Mouse (Mus musculus) forebrain, embryonic 16.5 days (tissue): Measurements from ENCODE around the gene Sec14l5. TPM values are rescaled to one million over a fixed set of nuclear protein-coding genes. Genes with fewer than 3 reads are reported as not detected.
A peak's percentile ranks its signal among the peaks of the same experiment; 100 is the strongest.

ENCODE experiments used
- ATAC-seq: fragments of 200-750 bp; cut with Nextera tagmentation; 2 replicates; pipeline ENCODE4 v1.8.0; 2017; ENCODE audit warnings: mild to moderate bottlenecking, moderate library complexity
- H3K27ac ChIP-seq: fragments of 300-500 bp; sonication (generic); 2 replicates; pipeline ENCODE4 v1.5.1; 2014; ENCODE audit warnings: low read length, control low read depth
- H3K27me3 ChIP-seq: fragments of 300-500 bp; sonication (generic); replicated peaks from 2 replicates; pipeline ENCODE4 v1.6.1; 2014; ENCODE audit warnings: low read length; ENCODE audit not compliant: control insufficient read depth, insufficient read depth
- H3K36me3 ChIP-seq: fragments of 300-500 bp; sonication (generic); 2 replicates; pipeline ENCODE4 v1.6.1; 2014; ENCODE audit not compliant: control insufficient read depth, insufficient read depth
- H3K4me1 ChIP-seq: fragments of 300-500 bp; sonication (generic); replicated peaks from 2 replicates; pipeline ENCODE4 v1.6.1; 2014; ENCODE audit warnings: low read length; ENCODE audit not compliant: control insufficient read depth, insufficient read depth
- H3K4me2 ChIP-seq: fragments of 300-500 bp; sonication (generic); 2 replicates; pipeline ENCODE4 v1.6.1; 2014; ENCODE audit warnings: mild to moderate bottlenecking, low read length, control low read depth
- H3K4me3 ChIP-seq: fragments of 300-500 bp; sonication (generic); replicated peaks from 2 replicates; pipeline ENCODE4 v1.5.1; 2014; ENCODE audit warnings: mild to moderate bottlenecking, low read length, control low read depth
- H3K9ac ChIP-seq: fragments of 300-500 bp; sonication (generic); replicated peaks from 2 replicates; pipeline ENCODE4 v1.6.1; 2014; ENCODE audit warnings: low read depth, low read length, control low read depth
- H3K9me3 ChIP-seq: fragments of 300-500 bp; sonication (generic); 2 replicates; pipeline ENCODE4 v1.6.1; 2016; ENCODE audit warnings: low read length; ENCODE audit not compliant: control insufficient read depth
- WGBS: fragments of 180-500 bp; shearing (Covaris S2); extraction: QIAGEN DNeasy Blood & Tissue Kit; methylation state at CpG from one replicate; pipeline ENCODE4 v1.1.7; 2014; 5-methylcytosine and 5-hydroxymethylcytosine counted together
- polyA plus RNA-seq: library from polyadenylated mRNA; unstranded; fragments of >200 nt; fragmentation: Nextera tagmentation; extraction: Ambion mirVana; gene quantifications from 2 replicates; pipeline ENCODE4 v1.2.1, GENCODE M21; 2015

The Sec14l5 gene
- polyA plus RNA-seq, 1 experiment from 2014 or later = 0.10 TPM

DNA sequence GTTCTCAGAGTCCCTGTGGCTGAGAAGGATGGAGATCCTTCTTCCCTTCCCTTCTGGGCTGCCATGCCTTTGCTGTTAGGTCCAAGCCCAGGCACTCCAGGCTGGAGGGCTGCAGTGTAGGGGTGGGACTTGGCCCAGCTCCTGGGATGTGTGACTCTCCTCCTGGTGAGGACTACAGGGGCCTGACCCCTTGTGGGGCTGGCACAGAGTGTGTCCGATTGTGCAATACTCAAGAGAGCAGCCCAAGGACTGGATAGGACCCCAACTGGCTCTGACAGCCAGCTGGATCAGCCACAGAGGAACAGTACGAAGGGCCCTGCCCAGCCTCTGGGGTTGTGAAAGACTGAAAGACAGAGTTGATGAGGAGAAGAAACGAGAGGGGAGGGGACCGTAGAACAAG lies 16.1 kb upstream of the Sec14l5 start:
- ATAC-seq = no peak
- H3K36me3 ChIP-seq = no peaks in the 10 kb centered on the region
- H3K27me3 ChIP-seq = peaks cover 44% of the 10 kb centered on the region
- peaks cover 7% of the 10 kb centered on the region for H3K4me1 ChIP-seq
- no peak overlapping the region for H3K27ac ChIP-seq
- no peak overlapping the region for H3K9ac ChIP-seq
- H3K4me2 ChIP-seq = no peak overlapping the region
- 8% methylated on average over 4 of the region's 4 CpGs for WGBS
- no peaks in the 10 kb centered on the region for H3K9me3 ChIP-seq
- H3K4me3 ChIP-seq = no peak overlapping the region

DNA sequence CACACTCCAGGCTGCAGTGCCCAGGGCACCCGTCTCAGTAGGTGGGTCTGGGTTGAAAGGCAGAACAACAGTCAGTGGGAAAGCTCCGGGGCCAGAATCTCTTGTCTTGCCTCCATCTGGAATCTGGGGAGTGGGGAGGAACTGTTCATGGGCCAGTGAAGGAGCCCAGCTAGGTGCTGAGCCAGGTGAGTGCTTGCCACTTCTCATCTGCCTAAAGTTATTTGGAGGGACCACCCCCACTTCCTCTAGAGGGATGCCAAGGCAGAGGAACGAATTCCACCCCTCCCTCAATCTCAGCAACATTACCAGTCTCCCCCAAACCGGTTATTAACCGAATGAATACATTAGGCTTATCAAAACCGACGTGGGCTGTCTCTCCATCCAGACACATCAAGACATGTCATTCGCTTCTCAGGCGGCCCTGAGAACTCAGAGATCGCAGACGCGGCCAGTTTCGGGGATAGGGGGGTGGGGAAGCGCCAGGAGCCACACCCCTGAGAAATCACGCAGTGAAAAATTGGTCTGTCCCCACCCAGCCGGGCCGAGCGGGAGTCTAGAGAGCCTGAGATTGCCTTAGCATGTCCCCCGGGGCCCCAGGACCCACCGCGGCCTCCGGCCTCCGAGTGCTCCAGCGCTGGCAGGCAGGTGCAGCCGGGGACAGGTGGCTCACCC lies 15.5 kb upstream of the Sec14l5 start:
- no peak overlapping the region for H3K9ac ChIP-seq
- 2% methylated on average over 25 of the region's 25 CpGs for WGBS
- peaks cover 7% of the 10 kb centered on the region for H3K4me1 ChIP-seq
- peaks cover 44% of the 10 kb centered on the region for H3K27me3 ChIP-seq
- H3K9me3 ChIP-seq = no peaks in the 10 kb centered on the region
- H3K4me3 ChIP-seq = no peak overlapping the region
- ATAC-seq = no peak
- no peak overlapping the region for H3K27ac ChIP-seq
- H3K4me2 ChIP-seq = no peak overlapping the region
- H3K36me3 ChIP-seq = no peaks in the 10 kb centered on the region

DNA sequence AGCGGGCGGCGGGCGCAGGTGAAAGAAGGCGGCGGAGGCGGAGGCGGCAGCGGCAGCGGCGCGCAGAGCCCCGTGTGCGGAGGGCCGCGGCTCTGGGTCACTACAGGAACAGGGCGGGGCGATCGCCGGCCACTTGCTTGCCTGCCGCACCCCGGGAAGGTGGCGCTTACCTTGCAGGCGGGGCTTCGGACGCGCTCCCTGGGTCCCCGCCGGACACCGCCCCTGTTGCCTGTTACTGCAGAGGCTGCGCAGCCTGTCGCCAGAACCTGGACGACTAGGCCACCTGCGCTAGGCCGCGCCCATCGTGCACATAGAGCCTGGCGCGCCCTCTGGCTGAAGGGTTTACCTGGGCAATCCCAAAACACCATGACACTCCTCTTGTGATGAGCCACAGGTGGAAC lies 14.5 kb upstream of the Sec14l5 start, which contains the start of gene Ppl:
Gene Ppl, minus strand, starts transcription at position 21 of the 401 bp plus-strand sequence.
- Histone ChIP-seq H3K27ac (no peak within 1 kb of the TSS), H3K27me3 (peaks cover 44% of the 10 kb centered on the region), H3K4me2 (peak within 1 kb of the TSS; percentile 42), H3K9ac (0 out of 2 replicates have a peak within 1 kb of the TSS, but pooled peaks have one; percentile 13), H3K4me1 (peaks cover 7% of the 10 kb centered on the region), H3K9me3 (no peaks in the 10 kb centered on the region), H3K4me3 (peak within 1 kb of the TSS; percentile 33), H3K36me3 (no peaks in the 10 kb centered on the region)
- ATAC-seq = no peak
- WGBS = 1% methylated on average over 39 of the region's 39 CpGs

DNA sequence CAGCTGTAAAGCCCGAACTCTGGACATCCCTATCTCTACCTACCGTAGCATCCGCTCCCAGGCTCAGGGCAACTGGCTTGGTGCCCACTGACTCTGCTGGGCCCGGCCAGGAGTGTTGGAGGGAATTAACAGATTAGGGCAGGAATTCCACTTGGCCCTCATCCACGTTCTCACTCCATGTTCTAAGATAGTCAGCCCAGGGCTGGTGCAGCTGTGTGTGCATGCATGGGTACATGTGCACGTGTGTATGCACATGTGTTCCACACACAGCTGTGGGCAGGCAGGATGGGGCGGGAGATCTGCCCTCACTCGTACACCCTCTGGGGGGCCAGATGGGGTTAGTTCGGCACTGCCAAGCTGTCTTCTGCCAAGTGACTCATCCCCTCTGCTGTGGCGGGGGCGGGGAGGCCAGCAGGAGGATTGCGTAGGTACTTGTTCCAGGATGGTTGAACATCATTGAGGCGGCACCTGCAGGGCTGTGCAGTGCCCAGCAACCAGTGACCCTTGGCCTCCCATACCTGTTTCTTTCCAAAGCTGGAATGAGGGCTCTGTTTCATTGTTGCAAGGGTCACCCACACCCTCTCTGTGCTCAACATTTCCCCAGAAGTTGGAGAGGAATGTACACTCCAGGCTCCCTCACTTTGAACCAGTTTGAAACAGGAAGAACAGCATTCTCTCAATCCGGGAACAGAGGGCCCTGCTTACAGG lies 12.1 kb upstream of the Sec14l5 start:
- H3K4me1 ChIP-seq = peaks cover 7% of the 10 kb centered on the region
- peaks cover 38% of the 10 kb centered on the region for H3K27me3 ChIP-seq
- H3K4me3 ChIP-seq = no peak overlapping the region
- 74% methylated on average over 14 of the region's 14 CpGs for WGBS
- no peaks in the 10 kb centered on the region for H3K36me3 ChIP-seq
- H3K9me3 ChIP-seq = no peaks in the 10 kb centered on the region
- H3K9ac ChIP-seq = no peak overlapping the region
- ATAC-seq = no peak
- H3K4me2 ChIP-seq = no peak overlapping the region
- H3K27ac ChIP-seq = no peak overlapping the region

DNA sequence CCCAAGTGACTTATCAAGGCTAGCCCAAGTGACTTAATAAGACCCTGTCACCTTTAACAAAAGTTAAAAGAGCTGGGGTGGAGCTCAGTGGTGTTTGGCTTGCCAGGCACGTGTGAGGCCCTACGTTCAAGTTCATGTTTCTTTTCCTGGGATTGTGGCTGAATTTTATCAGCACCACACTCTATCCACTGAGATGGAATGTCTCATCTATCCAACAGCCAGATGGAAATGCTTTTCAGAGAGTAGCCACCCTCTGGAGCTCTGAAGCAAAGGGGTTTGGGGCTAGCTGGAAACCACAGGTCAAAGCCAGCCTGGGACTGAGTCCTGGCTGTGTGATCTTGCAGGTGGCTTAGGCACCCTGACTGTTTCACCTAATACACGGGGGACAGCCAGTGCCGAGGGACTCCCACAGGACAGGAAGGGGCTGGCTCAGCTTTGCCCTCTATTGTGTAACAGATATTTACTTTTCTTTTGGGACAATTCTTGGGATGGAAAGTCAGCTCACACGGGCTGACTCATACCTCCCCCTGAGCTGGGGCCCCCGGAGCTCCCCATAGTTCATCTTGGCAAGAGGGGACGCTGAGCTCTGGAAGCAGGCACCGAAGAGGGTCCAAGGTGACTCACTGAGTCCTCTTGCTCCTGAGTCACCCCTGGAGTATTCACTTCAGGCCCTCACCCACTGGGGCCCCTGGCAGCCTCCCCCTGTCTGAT lies 11.2 kb upstream of the Sec14l5 start:
- H3K4me1 ChIP-seq = peaks cover 7% of the 10 kb centered on the region
- H3K9me3 ChIP-seq = no peaks in the 10 kb centered on the region
- H3K27ac ChIP-seq = no peak overlapping the region
- no peak overlapping the region for H3K4me2 ChIP-seq
- peaks cover 32% of the 10 kb centered on the region for H3K27me3 ChIP-seq
- no peak overlapping the region for H3K9ac ChIP-seq
- 71% methylated on average over 8 of the region's 8 CpGs for WGBS
- no peak for ATAC-seq
- no peak overlapping the region for H3K4me3 ChIP-seq
- no peaks in the 10 kb centered on the region for H3K36me3 ChIP-seq

DNA sequence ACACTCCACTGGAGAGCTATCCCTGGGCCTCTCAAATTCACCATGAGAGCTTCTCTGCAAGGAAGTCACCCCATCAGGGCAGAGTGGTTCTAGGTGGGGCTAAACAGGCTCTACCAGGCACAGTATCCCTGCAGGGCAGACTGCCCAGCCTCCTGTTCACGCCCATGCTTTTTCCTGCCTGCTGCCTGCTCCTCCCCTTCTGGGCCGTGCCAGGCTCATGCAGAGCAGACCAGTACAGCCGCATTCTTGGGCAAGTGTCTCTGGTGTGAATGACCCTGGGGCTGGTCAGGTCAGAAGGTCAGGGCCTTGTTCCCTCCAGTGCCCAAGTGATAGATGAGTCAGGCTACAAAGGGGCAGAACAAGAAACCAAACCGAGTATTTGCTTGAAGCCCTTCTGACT lies 10.4 kb upstream of the Sec14l5 start:
- H3K9me3 ChIP-seq = no peaks in the 10 kb centered on the region
- no peak overlapping the region for H3K4me3 ChIP-seq
- no peak for ATAC-seq
- H3K4me2 ChIP-seq = no peak overlapping the region
- peaks cover 24% of the 10 kb centered on the region for H3K27me3 ChIP-seq
- H3K9ac ChIP-seq = no peak overlapping the region
- peaks cover 6% of the 10 kb centered on the region for H3K4me1 ChIP-seq
- WGBS = 41% methylated on average over 3 of the region's 4 CpGs
- H3K27ac ChIP-seq = no peak overlapping the region
- no peaks in the 10 kb centered on the region for H3K36me3 ChIP-seq

DNA sequence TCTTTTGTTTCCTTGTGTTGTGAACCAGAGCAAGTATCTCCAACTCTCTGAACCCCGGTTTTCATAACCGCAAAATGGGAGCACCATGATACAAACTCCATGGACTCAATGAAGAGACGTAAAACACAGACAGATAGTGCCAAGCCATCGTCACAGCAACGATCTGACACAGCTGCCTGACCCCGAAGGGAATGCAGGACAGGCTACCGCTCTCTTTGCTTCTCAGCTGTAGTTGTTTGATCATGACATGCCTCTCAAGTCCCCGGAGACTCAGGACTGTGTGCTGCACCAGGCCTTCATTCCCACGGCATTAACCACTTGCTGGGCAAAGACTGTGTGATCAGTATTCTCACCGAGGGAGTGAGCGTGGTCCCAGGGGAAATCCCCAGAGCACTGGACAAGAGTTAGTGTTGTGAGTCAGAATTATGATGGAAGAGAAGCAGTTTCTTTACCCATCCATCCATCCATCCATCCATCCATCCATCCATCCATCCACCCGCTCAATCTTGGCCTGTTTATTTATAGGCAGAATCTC lies 9.8 kb upstream of the Sec14l5 start:
- ATAC-seq = no peak
- Histone ChIP-seq H3K4me3 (no peak overlapping the region), H3K36me3 (no peaks in the 10 kb centered on the region), H3K4me1 (peaks cover 4% of the 10 kb centered on the region), H3K9me3 (no peaks in the 10 kb centered on the region), H3K27ac (no peak overlapping the region), H3K4me2 (no peak overlapping the region), H3K27me3 (peaks cover 20% of the 10 kb centered on the region), H3K9ac (no peak overlapping the region)
- 85% methylated on average over 12 of the region's 12 CpGs for WGBS

DNA sequence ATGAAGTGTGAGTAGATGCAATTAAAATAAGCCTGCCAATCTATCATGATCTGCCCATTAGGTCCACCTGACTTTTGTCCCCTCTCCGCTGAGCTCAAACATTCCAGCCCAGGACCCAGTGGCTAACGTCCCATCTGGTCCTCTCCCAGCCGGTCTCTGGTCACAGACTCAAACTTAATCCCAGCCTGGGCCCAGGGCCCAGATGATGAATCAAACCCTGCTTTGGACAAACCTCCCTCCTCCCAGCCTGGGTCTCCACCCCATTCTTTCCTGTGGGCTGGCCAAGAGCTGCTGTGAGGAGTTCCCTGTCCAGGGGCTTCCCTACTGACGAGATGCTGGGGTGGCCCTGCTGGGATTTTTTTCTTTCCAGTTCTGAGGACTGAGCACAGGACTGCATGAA lies 7.2 kb upstream of the Sec14l5 start:
- 43% methylated on average over 4 of the region's 4 CpGs for WGBS
- H3K4me1 ChIP-seq = no peaks in the 10 kb centered on the region

DNA sequence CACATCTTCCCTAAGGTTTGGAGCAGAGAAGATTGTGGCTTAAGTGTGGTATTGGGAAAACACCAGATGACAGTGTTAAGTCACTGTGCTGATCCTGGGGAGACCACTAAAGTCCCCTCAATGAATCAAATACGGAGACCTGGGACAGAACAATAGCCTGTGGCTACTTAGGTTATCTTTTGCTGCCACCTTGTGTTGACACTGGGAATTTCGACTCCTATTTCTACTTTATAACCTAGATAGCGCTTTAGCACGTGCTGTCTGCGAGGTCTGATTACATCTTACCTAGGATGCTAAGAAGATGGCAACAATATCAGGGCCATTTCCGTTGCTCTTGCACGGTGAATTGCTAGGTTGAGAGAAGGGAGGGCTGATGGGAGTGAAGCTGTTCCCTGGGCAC lies 1.3 kb upstream of the Sec14l5 start:
- H3K4me2 ChIP-seq = peak overlapping the region; percentile 74
- H3K9ac ChIP-seq = no peak overlapping the region
- peaks cover 18% of the 10 kb centered on the region for H3K4me1 ChIP-seq
- no peak overlapping the region for H3K4me3 ChIP-seq
- peaks cover 7% of the 10 kb centered on the region for H3K27me3 ChIP-seq
- H3K9me3 ChIP-seq = no peaks in the 10 kb centered on the region
- H3K27ac ChIP-seq = no peak overlapping the region
- no peaks in the 10 kb centered on the region for H3K36me3 ChIP-seq
- ATAC-seq = peak; percentile 72
- 0% methylated on average over 7 of the region's 7 CpGs for WGBS

More for the DNA sequence above, 7.2 kb upstream of the Sec14l5 start:
- H3K27me3 ChIP-seq = no peaks in the 10 kb centered on the region
- no peaks in the 10 kb centered on the region for H3K9me3 ChIP-seq
- no peak overlapping the region for H3K4me2 ChIP-seq
- H3K9ac ChIP-seq = no peak overlapping the region
- H3K36me3 ChIP-seq = no peaks in the 10 kb centered on the region
- H3K4me3 ChIP-seq = no peak overlapping the region
- H3K27ac ChIP-seq = no peak overlapping the region
- no peak for ATAC-seq
